Mouse (Mus musculus) G1E (cell line): ENCODE results near the gene Ppp1r9b. TPM values are rescaled to one million over a fixed set of nuclear protein-coding genes. Genes with fewer than 3 reads are reported as not detected.
A peak's percentile ranks its signal among the peaks of the same experiment; 100 is the strongest.

ENCODE experiments used
- ATAC-seq: 2 replicates; pipeline ENCODE4 v1.8.0; 2016; ENCODE audit warnings: mild to moderate bottlenecking; ENCODE audit not compliant: insufficient number of reproducible peaks, poor library complexity, low FRiP score, severe bottlenecking; ENCODE audit errors: extremely low read depth
- DNase-seq: peaks from one replicate; pipeline ENCODE4 v3.0.0; 2012; ENCODE audit warnings: low spot score
- H3K27me3 ChIP-seq: 2 replicates; pipeline ENCODE4 v1.6.1; 2012; ENCODE audit warnings: mild to moderate bottlenecking, low read length, inconsistent platforms; ENCODE audit not compliant: insufficient read depth
- H3K36me3 ChIP-seq: replicated peaks from 2 replicates; pipeline ENCODE3; 2012; ENCODE audit warnings: mild to moderate bottlenecking, inconsistent platforms
- H3K4me1 ChIP-seq: 2 replicates; pipeline ENCODE4 v1.6.1; 2012; ENCODE audit warnings: low read depth, low read length, inconsistent platforms, mixed read lengths; ENCODE audit not compliant: insufficient read depth
- H3K4me3 ChIP-seq: 2 replicates; pipeline ENCODE4 v1.5.1; 2012; ENCODE audit warnings: low read depth, mild to moderate bottlenecking, inconsistent platforms, low read length, moderate library complexity, mixed read lengths
- H3K9me3 ChIP-seq: replicated peaks from 2 replicates; pipeline ENCODE4 v1.6.1; 2012; ENCODE audit warnings: inconsistent platforms
- CTCF ChIP-seq: IDR thresholded peaks from 2 replicates; pipeline ENCODE4 v1.5.1; 2012; ENCODE audit warnings: low read depth, low read length, inconsistent platforms, mixed read lengths
- GATA1 ChIP-seq: IDR thresholded peaks from 2 replicates; pipeline ENCODE4 v1.6.1; 2012; ENCODE audit warnings: borderline replicate concordance, low read length, inconsistent platforms, mixed read lengths
- GATA2 ChIP-seq: IDR thresholded peaks from 2 replicates; pipeline ENCODE4 v1.6.1; 2012; ENCODE audit warnings: low read depth, low read length, inconsistent platforms, borderline replicate concordance
- POLR2AphosphoS5 ChIP-seq: IDR thresholded peaks from 2 replicates; pipeline ENCODE4 v1.6.1; 2012; ENCODE audit warnings: low read depth, low read length, inconsistent platforms; ENCODE audit not compliant: insufficient replicate concordance
- TAL1 ChIP-seq: conservative IDR thresholded peaks from 2 replicates; pipeline ENCODE4 v1.6.1; 2012; ENCODE audit warnings: low read depth, low read length, inconsistent platforms, mixed read lengths
- polyA plus RNA-seq: library from polyadenylated mRNA; stranded (reverse); fragments of >175 nt; gene quantifications from 2 replicates; pipeline ENCODE4 v1.2.3, GENCODE M21; 2012
- total RNA-seq, 2 experiments: library from RNA; stranded (forward) in 1 of 2; stranded (reverse) in 1 of 2; fragments of 200-1000 nt in 1 of 2; fragments of >200 nt in 1 of 2; fragmentation: Nextera tagmentation in 1 of 2; gene quantifications; 2 replicates each; pipeline ENCODE4 v1.2.3; 2014 to 2017

Gene Ppp1r9b
- total and polyA plus RNA-seq, 3 experiments = 83.2 to 207 (median 117) TPM

GRCm38 (mm10) chr11:95044185-95044870 lies 53.5 kb downstream of the Ppp1r9b start:
- no peak for TF ChIP-seq POLR2AphosphoS5
- TF ChIP-seq GATA2 = no peak
- no peak for TF ChIP-seq CTCF
- TF ChIP-seq TAL1 = no peak
- no peak for TF ChIP-seq GATA1
- peaks cover 8% of the 10 kb centered on the region for H3K36me3 ChIP-seq
- ATAC-seq = no peak
- peaks cover 28% of the 10 kb centered on the region; the same call in 1 of the 2 replicates for H3K27me3 ChIP-seq
- peaks cover 36% of the 10 kb centered on the region for H3K4me1 ChIP-seq
- no peak for DNase-seq
- no peak overlapping the region for H3K4me3 ChIP-seq
- H3K9me3 ChIP-seq = no peaks in the 10 kb centered on the region

GRCm38 (mm10) chr11:95046980-95047680 lies 56.3 kb downstream of the Ppp1r9b start:
- no peaks in the 10 kb centered on the region for H3K9me3 ChIP-seq
- H3K27me3 ChIP-seq = peaks cover 39% of the 10 kb centered on the region; the same call in 1 of the 2 replicates
- H3K4me1 ChIP-seq = peaks cover 12% of the 10 kb centered on the region
- H3K36me3 ChIP-seq = no peaks in the 10 kb centered on the region
- TF ChIP-seq TAL1 (no peak), CTCF (peak; percentile 82)
- peak; percentile 54 for ATAC-seq
- no peak overlapping the region for H3K4me3 ChIP-seq
- peak; percentile 69 for DNase-seq

DNA sequence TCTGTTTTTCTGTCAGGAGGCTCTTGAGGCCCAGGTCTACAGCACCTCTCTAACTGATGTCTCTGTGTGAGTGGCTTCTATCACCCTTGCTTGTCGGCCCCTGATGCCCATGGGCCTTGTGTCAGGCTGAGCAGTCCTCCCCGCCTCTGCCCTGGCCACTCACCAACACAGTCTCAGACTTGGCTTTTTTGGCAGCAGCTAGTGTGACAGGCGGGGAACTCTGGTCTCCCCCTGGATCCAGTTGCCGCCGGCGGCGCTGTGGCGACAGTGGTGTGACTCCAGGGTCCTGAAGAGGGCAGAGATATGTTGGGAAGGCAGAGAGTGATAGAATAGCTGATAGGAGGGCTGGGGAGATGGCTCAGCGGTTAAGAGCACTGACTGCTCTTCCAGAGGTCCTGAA lies 62.2 kb downstream of the Ppp1r9b start:
- TF ChIP-seq GATA1 = no peak
- TF ChIP-seq CTCF = no peak
- TF ChIP-seq TAL1 = no peak
- TF ChIP-seq GATA2 = no peak
- no peak for TF ChIP-seq POLR2AphosphoS5
- ATAC-seq (no peak), DNase-seq (no peak)
- Histone ChIP-seq H3K4me3 (no peak overlapping the region), H3K36me3 (no peaks in the 10 kb centered on the region), H3K9me3 (no peaks in the 10 kb centered on the region), H3K27me3 (peaks cover 52% of the 10 kb centered on the region), H3K4me1 (0 out of 2 replicates have a peak, but pooled peaks cover 2% of the 10 kb centered on the region)

Other genes with a start within 250 kb of the Ppp1r9b start
- gene Cdc34b, start 249.3 kb upstream of the Ppp1r9b start, total RNA-seq (2014; fragmentation: Nextera tagmentation) = not detected in 2 replicates
- 0.27 TPM in 1 of 2 replicates, not detected in the other for gene Cdc34b, start 249.3 kb upstream of the Ppp1r9b start, total RNA-seq (2017)
- gene Cdc34b, start 249.3 kb upstream of the Ppp1r9b start, polyA plus RNA-seq = 0.13 TPM in 1 of 2 replicates, not detected in the other
- not detected in 2 replicates for gene Tmem92, start 208.3 kb upstream of the Ppp1r9b start, total RNA-seq (2014; fragmentation: Nextera tagmentation)
- 0.16 TPM in 1 of 2 replicates, not detected in the other for gene Tmem92, start 208.3 kb upstream of the Ppp1r9b start, total RNA-seq (2017)
- gene Tmem92, start 208.3 kb upstream of the Ppp1r9b start, polyA plus RNA-seq = not detected in 2 replicates
- gene Col1a1, start 54.8 kb upstream of the Ppp1r9b start, total RNA-seq (2014; fragmentation: Nextera tagmentation) = not detected in 2 replicates
- gene Col1a1, start 54.8 kb upstream of the Ppp1r9b start, total RNA-seq (2017) = 1.9 TPM in 1 of 2 replicates, not detected in the other
- 0.01 TPM in 1 of 2 replicates, not detected in the other for gene Col1a1, start 54.8 kb upstream of the Ppp1r9b start, polyA plus RNA-seq
- gene Hils1, start 23.4 kb upstream of the Ppp1r9b start, total RNA-seq (2014; fragmentation: Nextera tagmentation) = not detected in 2 replicates
- not detected in 2 replicates for gene Hils1, start 23.4 kb upstream of the Ppp1r9b start, total RNA-seq (2017)
- gene Hils1, start 23.4 kb upstream of the Ppp1r9b start, polyA plus RNA-seq = not detected in 2 replicates
- gene Sgca, start 14.7 kb upstream of the Ppp1r9b start, total RNA-seq (2014; fragmentation: Nextera tagmentation) = not detected in 2 replicates
- gene Sgca, start 14.7 kb upstream of the Ppp1r9b start, total RNA-seq (2017) = 0.06 and 0.87 TPM in 2 replicates
- not detected in 2 replicates for gene Sgca, start 14.7 kb upstream of the Ppp1r9b start, polyA plus RNA-seq
- gene Samd14, start 18.8 kb downstream of the Ppp1r9b start, total RNA-seq (2014; fragmentation: Nextera tagmentation) = 71.8 and 84.9 TPM in 2 replicates
- 26.1 and 30.0 TPM in 2 replicates for gene Samd14, start 18.8 kb downstream of the Ppp1r9b start, total RNA-seq (2017)
- 356 and 518 TPM in 2 replicates for gene Samd14, start 18.8 kb downstream of the Ppp1r9b start, polyA plus RNA-seq
- 40.3 and 46.1 TPM in 2 replicates for gene Pdk2, start 50.3 kb downstream of the Ppp1r9b start, total RNA-seq (2014; fragmentation: Nextera tagmentation)
- gene Pdk2, start 50.3 kb downstream of the Ppp1r9b start, total RNA-seq (2017) = 3.7 and 3.9 TPM in 2 replicates
- gene Pdk2, start 50.3 kb downstream of the Ppp1r9b start, polyA plus RNA-seq = 33.7 and 37.8 TPM in 2 replicates
- gene Itga3, start 85.8 kb downstream of the Ppp1r9b start, total RNA-seq (2014; fragmentation: Nextera tagmentation) = not detected in 2 replicates
- 0.27 TPM in 1 of 2 replicates, not detected in the other for gene Itga3, start 85.8 kb downstream of the Ppp1r9b start, total RNA-seq (2017)
- not detected in 2 replicates for gene Itga3, start 85.8 kb downstream of the Ppp1r9b start, polyA plus RNA-seq
- gene Dlx3, start 129.1 kb downstream of the Ppp1r9b start, total RNA-seq (2014; fragmentation: Nextera tagmentation) = not detected in 2 replicates
- 0.11 TPM in 1 of 2 replicates, not detected in the other for gene Dlx3, start 129.1 kb downstream of the Ppp1r9b start, total RNA-seq (2017)
- not detected in 2 replicates for gene Dlx3, start 129.1 kb downstream of the Ppp1r9b start, polyA plus RNA-seq
- not detected in 2 replicates for gene Dlx4, start 155.2 kb downstream of the Ppp1r9b start, total RNA-seq (2014; fragmentation: Nextera tagmentation)
- gene Dlx4, start 155.2 kb downstream of the Ppp1r9b start, total RNA-seq (2017) = 0.05 TPM in 1 of 2 replicates, not detected in the other
- not detected in 2 replicates for gene Dlx4, start 155.2 kb downstream of the Ppp1r9b start, polyA plus RNA-seq